Mouse (Mus musculus) testis, postnatal 10 days (tissue): ENCODE measurements around the gene Smpd3.

Source experiments
- DNase-seq: peaks from one replicate; pipeline ENCODE4 v3.0.0; 2021; ENCODE audit warnings: low spot score

Smpd3 gene

DNA sequence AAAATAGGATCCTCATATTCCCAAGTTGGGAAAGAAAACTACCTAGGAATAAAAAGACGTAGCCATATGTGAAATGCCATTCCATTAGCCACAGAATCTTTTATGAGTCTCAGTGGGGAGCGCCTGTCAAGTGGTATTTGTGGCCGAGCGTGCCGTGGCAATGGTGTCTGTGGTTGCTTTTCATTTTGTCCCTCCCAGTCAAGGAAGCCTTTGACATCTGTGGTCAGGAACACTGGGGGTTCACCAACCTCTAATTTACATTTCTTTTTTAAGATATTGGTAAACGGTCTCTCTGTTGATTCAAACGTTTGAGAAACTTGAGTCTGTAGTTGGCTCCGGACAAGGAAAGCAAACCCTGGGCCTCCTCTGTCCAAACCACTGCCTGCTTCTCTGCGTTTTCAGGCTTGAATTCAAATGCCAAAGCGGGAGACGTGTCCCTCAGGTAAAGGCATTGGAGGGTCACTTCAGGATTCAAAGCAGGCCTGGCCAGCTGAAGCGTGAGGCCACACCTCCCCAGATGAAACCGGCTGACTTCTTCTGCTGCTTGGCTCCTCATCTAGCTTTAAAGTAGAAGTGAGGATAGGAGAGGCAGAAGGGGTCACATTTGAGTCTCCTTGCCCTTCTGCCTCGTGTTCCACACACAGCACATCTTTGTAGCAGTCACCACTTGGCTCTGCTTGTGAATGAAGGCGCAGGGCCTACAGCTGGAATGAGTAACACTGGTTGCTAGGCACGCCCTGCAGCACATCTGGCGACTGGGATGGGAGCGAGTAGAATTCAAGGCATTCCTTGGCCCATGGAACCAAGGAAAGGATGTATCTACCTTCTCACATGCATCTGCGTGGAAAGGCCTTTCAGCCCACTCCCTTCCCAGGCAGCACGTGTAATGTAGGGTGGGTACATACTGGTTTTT lies 45.0 kb downstream of the Smpd3 start:
- DNase-seq = no peak

DNA sequence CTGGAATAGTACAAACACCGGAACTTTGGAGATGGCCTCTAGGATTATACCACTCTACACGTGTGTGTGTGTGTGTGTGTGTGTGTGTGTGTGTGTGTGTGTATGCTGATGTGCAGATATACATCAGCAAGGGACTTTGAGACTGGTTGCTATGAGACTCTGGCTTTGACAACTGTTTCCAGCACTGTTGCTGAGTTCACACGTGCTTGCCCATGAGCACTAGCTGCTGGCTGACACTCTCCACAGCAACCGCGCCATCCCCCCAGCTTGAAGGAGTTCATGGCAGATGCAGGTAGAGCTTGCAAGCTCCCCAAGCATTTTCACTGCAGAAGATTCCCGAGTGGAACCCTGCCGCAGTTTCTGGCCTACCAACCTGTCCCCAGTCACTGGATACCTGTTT lies 48.3 kb downstream of the Smpd3 start:
- no peak for DNase-seq

GRCm38 (mm10) chr8:106288732-106289131 lies 49.1 kb downstream of the Smpd3 start:
- no peak for DNase-seq

DNA sequence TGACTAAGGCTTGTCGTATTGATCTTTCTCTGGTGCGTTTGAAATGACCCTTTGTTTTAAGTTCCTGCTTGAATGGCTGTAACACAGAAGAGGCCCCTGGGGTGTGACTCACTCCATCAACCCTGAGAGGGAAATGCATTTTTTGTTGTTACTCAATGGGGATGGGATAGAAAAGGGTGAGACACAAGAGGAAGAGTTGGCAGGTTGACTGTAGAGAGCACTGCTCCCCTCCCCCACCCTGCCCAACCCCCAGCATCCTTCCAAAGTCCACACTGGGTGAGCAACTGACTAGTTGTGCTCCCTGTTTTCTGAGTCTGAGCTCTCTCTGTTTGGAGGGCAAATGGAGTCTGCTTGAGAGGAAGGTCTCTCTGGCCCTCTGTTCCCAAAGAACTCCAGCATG lies 50.3 kb downstream of the Smpd3 start:
- no peak for DNase-seq

- no peak for DNase-seq
Measured at GRCm38 (mm10) chr8:106280844-106281243, 56.9 kb downstream of the Smpd3 start.

GRCm38 (mm10) chr8:106280154-106280553 lies 57.6 kb downstream of the Smpd3 start:
- no peak for DNase-seq

GRCm38 (mm10) chr8:106278367-106279042 lies 59.3 kb downstream of the Smpd3 start:
- DNase-seq = no peak

DNA sequence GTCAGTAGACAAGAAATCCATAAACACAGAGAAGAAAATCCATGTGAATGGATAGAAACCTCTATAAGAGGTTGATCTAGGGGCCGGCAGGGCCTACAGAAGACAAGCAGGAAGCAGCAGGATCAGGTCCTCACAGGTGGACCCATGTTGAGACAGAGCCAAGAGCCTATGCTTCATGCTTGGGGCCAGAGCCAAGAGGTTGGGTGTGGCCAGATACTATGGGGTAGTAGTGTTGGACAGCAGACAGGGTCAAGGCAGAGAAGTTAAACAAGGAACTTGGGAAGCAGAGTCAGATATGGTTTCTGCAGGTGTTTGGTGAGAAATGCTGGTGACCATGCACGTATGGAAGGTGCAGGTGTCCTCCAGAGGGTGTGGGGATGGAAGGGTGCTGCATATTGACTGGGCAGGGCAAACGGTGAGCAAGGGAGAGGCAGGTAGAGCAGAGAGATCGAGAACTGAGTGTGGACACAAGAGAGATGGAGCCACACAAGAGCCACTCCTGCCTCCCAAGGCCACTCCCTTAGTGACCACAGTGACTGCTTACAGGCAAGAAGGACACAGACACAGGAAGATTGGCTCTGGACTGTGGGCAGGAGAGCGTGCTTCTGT lies 61.0 kb downstream of the Smpd3 start:
- DNase-seq = no peak

DNA sequence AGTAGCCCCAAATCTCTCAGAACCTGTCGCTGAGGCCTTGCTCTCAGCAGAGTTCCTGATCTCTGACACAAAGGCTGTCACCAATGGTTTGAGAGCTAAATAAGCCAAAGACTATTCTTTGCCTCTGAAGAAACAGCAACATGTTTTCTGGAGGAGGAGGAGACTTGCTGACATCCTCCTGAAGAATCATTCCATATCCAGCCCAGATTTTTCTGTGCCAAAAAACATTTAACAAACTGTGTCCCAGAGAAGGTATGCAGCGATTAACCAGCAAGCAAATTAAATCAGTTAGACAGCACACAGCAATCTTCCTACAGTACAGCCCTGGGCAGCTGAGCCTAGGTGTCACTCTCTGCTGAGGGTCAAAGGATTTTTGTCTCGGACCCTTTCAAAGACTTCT lies 64.3 kb downstream of the Smpd3 start:
- DNase-seq = no peak

GRCm38 (mm10) chr8:106271378-106271777 lies 66.4 kb downstream of the Smpd3 start:
- no peak for DNase-seq

- DNase-seq = no peak
Measured at GRCm38 (mm10) chr8:106270804-106271203, 67.0 kb downstream of the Smpd3 start.

DNA sequence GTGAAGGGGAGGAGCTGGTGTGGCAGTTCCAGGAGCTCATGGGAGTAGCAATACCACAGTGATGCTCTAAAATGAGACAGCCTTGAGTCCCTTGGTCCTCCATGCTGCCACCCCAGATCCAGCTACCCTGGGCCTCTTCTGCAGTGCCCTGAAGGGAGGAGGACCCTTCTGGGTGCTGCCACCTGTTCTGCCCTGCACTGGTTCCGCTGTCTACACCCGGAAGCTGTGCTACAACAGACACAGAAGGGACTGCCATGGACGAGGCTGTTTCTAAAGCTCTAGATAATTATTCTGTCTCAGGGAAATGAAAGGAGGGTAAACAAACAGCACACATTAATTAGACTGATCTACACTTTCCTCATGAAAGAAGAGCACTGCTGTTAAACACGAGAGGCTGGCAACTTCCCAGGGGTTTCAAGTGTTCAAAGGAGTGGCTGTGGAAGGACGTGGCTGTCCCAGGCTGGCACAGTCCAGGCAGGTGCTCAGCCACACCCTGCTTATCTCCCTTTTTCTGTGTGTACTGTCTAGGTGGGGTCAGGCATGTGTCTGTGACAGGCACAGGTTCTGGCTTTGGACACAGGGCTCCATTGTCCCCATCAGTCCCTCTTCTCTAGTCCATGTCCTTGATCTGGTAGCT lies 69.0 kb downstream of the Smpd3 start:
- no peak for DNase-seq

GRCm38 (mm10) chr8:106265398-106265797 lies 72.4 kb downstream of the Smpd3 start:
- DNase-seq = no peak

DNA sequence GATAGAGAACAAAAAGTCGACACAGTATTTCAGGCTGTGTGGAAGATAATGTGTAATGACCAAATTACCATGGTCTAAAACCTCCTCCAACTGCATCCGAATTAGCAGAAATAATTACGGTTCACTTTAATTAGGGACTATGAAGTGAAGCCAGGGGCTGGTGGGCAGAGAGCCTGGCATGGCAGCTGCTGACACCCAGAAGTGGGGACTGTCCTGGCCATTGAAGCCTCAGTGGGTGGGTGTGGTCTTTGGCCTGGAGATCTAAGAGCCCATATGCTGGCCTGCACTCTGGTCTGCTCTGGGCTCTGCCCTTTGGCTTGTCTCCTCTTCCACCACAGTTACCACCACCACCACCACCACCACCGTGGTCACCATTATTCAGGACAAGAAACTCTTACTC lies 73.9 kb downstream of the Smpd3 start:
- DNase-seq = no peak

GRCm38 (mm10) chr8:106262343-106262742 lies 75.4 kb downstream of the Smpd3 start:
- peak; percentile 66 for DNase-seq

DNA sequence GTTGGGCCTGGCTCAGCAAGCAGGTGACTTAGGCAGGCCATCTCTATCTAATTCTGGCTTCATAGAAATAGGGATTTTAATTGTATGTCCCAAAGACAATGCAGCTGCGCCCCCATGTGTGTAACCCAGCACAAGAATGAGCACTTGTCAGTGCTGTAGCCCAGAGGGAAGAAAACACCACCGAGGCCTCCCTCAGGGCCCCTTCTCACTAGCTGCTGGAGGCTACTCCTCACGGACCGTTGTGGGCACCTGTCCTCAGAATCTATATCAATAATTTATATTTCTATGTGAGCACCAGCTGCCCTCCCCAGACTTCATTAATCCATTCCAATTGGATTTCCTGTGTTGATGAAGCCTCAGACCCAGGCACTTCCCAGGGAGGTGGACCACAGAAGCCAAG lies 76.9 kb downstream of the Smpd3 start:
- DNase-seq = no peak

- peak; percentile 33 for DNase-seq
Measured at GRCm38 (mm10) chr8:106259579-106260255, 78.1 kb downstream of the Smpd3 start.

GRCm38 (mm10) chr8:106258169-106258568 lies 79.6 kb downstream of the Smpd3 start:
- peak; percentile 60 for DNase-seq

DNA sequence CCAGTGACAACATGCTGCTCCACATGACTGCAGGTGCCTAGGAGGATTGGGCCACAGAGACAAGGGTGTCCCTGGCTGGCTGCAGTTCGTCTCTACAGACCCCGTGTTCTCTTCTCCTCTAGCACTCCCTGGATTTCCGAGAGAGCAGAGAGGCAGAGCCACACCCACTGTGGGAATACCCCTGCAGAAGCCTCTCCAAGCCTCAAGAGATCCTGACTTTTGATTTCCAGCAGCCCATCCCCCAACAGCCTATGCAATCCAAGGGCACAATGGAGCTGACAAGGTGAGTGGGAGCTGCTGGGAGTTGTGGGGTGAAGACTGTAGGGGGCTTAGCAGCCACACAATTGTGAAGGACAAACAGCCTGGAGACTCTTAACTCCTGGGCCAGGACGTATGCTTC lies 87.6 kb downstream of the Smpd3 start:
- no peak for DNase-seq

DNA sequence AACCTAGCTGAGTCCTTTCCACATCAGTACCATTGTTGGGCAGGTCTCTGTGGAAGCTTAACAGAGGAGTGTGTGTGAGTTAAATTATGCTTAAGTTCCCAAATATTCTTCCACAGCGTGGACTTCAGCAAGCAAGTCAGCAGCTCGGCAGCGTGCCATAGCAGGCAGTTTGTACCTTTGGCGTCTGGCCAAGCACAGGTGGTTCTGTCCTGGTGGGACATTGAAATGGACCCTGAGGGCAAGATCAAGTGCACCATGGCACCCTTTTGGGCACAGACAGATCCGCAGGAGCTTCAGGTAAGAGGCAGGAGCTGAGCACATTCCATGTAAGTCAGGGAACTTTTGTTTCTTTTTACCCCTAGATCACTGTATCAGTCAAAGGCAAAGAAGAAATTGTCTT lies 100.7 kb downstream of the Smpd3 start:
- DNase-seq = no peak

- DNase-seq = no peak
Measured at GRCm38 (mm10) chr8:106234567-106235261, 103.1 kb downstream of the Smpd3 start.
